ENCODE assay signal across 19 mouse cellular contexts in the genomic region with DNA sequence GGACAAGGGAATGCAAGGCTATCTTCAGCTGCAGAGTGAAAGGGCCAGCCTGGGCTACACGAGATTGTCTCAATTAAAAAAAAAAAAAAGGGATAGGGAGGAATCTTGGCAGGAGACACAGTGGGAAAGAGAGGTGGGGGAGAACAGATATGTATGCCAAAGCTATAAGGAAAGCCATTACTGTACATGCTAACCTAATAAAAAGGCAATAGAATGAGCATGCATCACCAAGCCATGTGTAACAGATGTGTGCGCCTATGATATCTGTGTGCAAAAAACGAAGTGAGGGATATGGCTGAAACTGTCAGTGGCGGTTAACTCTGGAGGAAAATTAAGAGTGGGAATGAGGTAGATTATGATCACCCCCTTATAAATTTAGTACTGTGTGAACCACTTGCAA.
"Had no signal": no experiment of that assay in that cellular context is flagged by ENCODE, and none has a peak within 500 bp of the region (broad histone marks: within the 10 kb centered on the region; RNA-seq: fewer than 3 reads in every experiment).

No protein-coding gene starts in this region.

- H3K4me3 ChIP-seq: lung, embryonic 15.5 days; midbrain, embryonic 10.5 days; midbrain, embryonic 12.5 days; myocyte; neural tube, embryonic 13.5 days; neural tube, embryonic 15.5 days had no signal

- H3K4me2 ChIP-seq: lung, embryonic 15.5 days; midbrain, embryonic 12.5 days; neural tube, embryonic 13.5 days; neural tube, embryonic 15.5 days had no signal

- H3K4me1 ChIP-seq: lung, embryonic 15.5 days; neural tube, embryonic 13.5 days; neural tube, embryonic 15.5 days had no signal

- H3K27ac ChIP-seq: lung, embryonic 15.5 days; macrophage; midbrain, embryonic 10.5 days; midbrain, embryonic 12.5 days; neural tube, embryonic 13.5 days; neural tube, embryonic 15.5 days had no signal

- H3K9ac ChIP-seq: lung, embryonic 15.5 days; midbrain, embryonic 12.5 days; neural tube, embryonic 13.5 days; neural tube, embryonic 15.5 days had no signal

- ATAC-seq: lung, postnatal 0 days; midbrain, embryonic 16.5 days had no signal

- DNase-seq: lung, adult 2 months; lung, postnatal 14 days; lung, postnatal 36 days; retina, postnatal 1 day; right cerebral cortex, postnatal 25 days; right cerebral cortex, postnatal 4 days; spleen, adult 18-20 months; thymus, adult 18-20 months; thymus, postnatal 14 days; thymus, postnatal 36 days had no signal

- H3K27me3 ChIP-seq: lung, embryonic 15.5 days; midbrain, embryonic 12.5 days; neural tube, embryonic 13.5 days; neural tube, embryonic 15.5 days had no signal

- H3K36me3 ChIP-seq: lung, embryonic 15.5 days; midbrain, embryonic 10.5 days; midbrain, embryonic 12.5 days; neural tube, embryonic 13.5 days; neural tube, embryonic 15.5 days had no signal

- H3K9me3 ChIP-seq: lung, embryonic 15.5 days; midbrain, embryonic 10.5 days; midbrain, embryonic 12.5 days; neural tube, embryonic 13.5 days; neural tube, embryonic 15.5 days had no signal
